Mouse (Mus musculus) forebrain, embryonic 16.5 days (tissue): ENCODE results near the gene Exoc2. TPM values are rescaled to one million over a fixed set of nuclear protein-coding genes. Genes with fewer than 3 reads are reported as not detected.

ENCODE experiments used
- ATAC-seq: fragments of 200-750 bp; cut with Nextera tagmentation; 2 replicates; pipeline ENCODE4 v1.8.0; 2017; ENCODE audit warnings: mild to moderate bottlenecking, moderate library complexity
- H3K27ac ChIP-seq: fragments of 300-500 bp; sonication (generic); 2 replicates; pipeline ENCODE4 v1.5.1; 2014; ENCODE audit warnings: low read length, control low read depth
- H3K27me3 ChIP-seq: fragments of 300-500 bp; sonication (generic); replicated peaks from 2 replicates; pipeline ENCODE4 v1.6.1; 2014; ENCODE audit warnings: low read length; ENCODE audit not compliant: control insufficient read depth, insufficient read depth
- H3K36me3 ChIP-seq: fragments of 300-500 bp; sonication (generic); 2 replicates; pipeline ENCODE4 v1.6.1; 2014; ENCODE audit not compliant: control insufficient read depth, insufficient read depth
- H3K4me1 ChIP-seq: fragments of 300-500 bp; sonication (generic); replicated peaks from 2 replicates; pipeline ENCODE4 v1.6.1; 2014; ENCODE audit warnings: low read length; ENCODE audit not compliant: control insufficient read depth, insufficient read depth
- H3K4me2 ChIP-seq: fragments of 300-500 bp; sonication (generic); 2 replicates; pipeline ENCODE4 v1.6.1; 2014; ENCODE audit warnings: mild to moderate bottlenecking, low read length, control low read depth
- H3K4me3 ChIP-seq: fragments of 300-500 bp; sonication (generic); replicated peaks from 2 replicates; pipeline ENCODE4 v1.5.1; 2014; ENCODE audit warnings: mild to moderate bottlenecking, low read length, control low read depth
- H3K9ac ChIP-seq: fragments of 300-500 bp; sonication (generic); replicated peaks from 2 replicates; pipeline ENCODE4 v1.6.1; 2014; ENCODE audit warnings: low read depth, low read length, control low read depth
- H3K9me3 ChIP-seq: fragments of 300-500 bp; sonication (generic); 2 replicates; pipeline ENCODE4 v1.6.1; 2016; ENCODE audit warnings: low read length; ENCODE audit not compliant: control insufficient read depth
- WGBS: fragments of 180-500 bp; shearing (Covaris S2); extraction: QIAGEN DNeasy Blood & Tissue Kit; methylation state at CpG from one replicate; pipeline ENCODE4 v1.1.7; 2014; 5-methylcytosine and 5-hydroxymethylcytosine counted together
- polyA plus RNA-seq: library from polyadenylated mRNA; unstranded; fragments of >200 nt; fragmentation: Nextera tagmentation; extraction: Ambion mirVana; gene quantifications from 2 replicates; pipeline ENCODE4 v1.2.1, GENCODE M21; 2015

Gene Exoc2
- polyA plus RNA-seq, 1 experiment from 2014 or later, result 63.0 TPM

- Histone ChIP-seq H3K27me3 (no peaks in the 10 kb centered on the region), H3K36me3 (peaks cover 12% of the 10 kb centered on the region), H3K4me1 (no peaks in the 10 kb centered on the region), H3K9me3 (no peaks in the 10 kb centered on the region), H3K9ac (no peak overlapping the region), H3K4me2 (no peak overlapping the region), H3K4me3 (no peak overlapping the region), H3K27ac (no peak overlapping the region)
- ATAC-seq, result no peak
- 7% methylated on average over 3 of the region's 3 CpGs for WGBS
These were observed 85.4 kb downstream of the Exoc2 start for GRCm38 (mm10) chr13:30888480-30888879.

DNA sequence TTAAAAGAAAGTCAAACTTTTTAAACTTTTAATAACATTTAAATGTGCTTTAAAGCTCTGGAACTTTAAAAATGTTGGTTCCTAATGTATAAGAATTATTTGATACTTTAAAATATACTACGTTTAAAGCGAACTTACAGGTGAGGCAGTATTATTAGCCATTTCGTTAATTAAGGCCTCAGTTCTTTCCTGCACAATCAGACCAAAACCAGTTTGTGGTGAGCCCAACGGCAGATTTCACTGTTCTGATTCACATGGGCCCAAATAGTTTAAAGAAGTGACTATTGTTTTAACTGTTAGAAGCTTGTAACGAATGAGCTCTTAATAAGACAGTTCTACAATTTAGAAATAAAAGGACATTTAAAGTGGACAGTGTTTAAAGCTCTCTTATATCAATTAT is 93.6 kb downstream of the Exoc2 start:
- H3K27ac ChIP-seq, result no peak overlapping the region
- no peak overlapping the region for H3K9ac ChIP-seq
- no peaks in the 10 kb centered on the region for H3K9me3 ChIP-seq
- no peak overlapping the region for H3K4me3 ChIP-seq
- peaks cover 20% of the 10 kb centered on the region for H3K36me3 ChIP-seq
- WGBS, result 76% methylated on average over 5 of the region's 5 CpGs
- no peaks in the 10 kb centered on the region for H3K27me3 ChIP-seq
- no peaks in the 10 kb centered on the region for H3K4me1 ChIP-seq
- ATAC-seq, result no peak
- H3K4me2 ChIP-seq, result no peak overlapping the region

GRCm38 (mm10) chr13:30879871-30880270 is 94.0 kb downstream of the Exoc2 start:
- no peaks in the 10 kb centered on the region for H3K9me3 ChIP-seq
- no peaks in the 10 kb centered on the region for H3K4me1 ChIP-seq
- no peak overlapping the region for H3K27ac ChIP-seq
- H3K9ac ChIP-seq, result no peak overlapping the region
- H3K4me3 ChIP-seq, result no peak overlapping the region
- no peaks in the 10 kb centered on the region for H3K27me3 ChIP-seq
- H3K4me2 ChIP-seq, result no peak overlapping the region
- peak; percentile 65 for ATAC-seq
- WGBS, result 78% methylated on average over 1 of the region's 1 CpGs
- peaks cover 18% of the 10 kb centered on the region for H3K36me3 ChIP-seq

GRCm38 (mm10) chr13:30875825-30876224 is 98.1 kb downstream of the Exoc2 start:
- H3K4me1 ChIP-seq, result no peaks in the 10 kb centered on the region
- no peak overlapping the region for H3K9ac ChIP-seq
- no peaks in the 10 kb centered on the region for H3K9me3 ChIP-seq
- H3K4me2 ChIP-seq, result no peak overlapping the region
- no peaks in the 10 kb centered on the region for H3K27me3 ChIP-seq
- 95% methylated on average over 3 of the region's 3 CpGs for WGBS
- peaks cover 16% of the 10 kb centered on the region for H3K36me3 ChIP-seq
- no peak overlapping the region for H3K27ac ChIP-seq
- ATAC-seq, result no peak
- no peak overlapping the region for H3K4me3 ChIP-seq

- Histone ChIP-seq H3K9me3 (no peaks in the 10 kb centered on the region), H3K27me3 (no peaks in the 10 kb centered on the region), H3K36me3 (peaks cover 16% of the 10 kb centered on the region), H3K9ac (no peak overlapping the region), H3K4me1 (no peaks in the 10 kb centered on the region), H3K4me3 (no peak overlapping the region), H3K27ac (no peak overlapping the region), H3K4me2 (no peak overlapping the region)
- WGBS, result 89% methylated on average over 1 of the region's 1 CpGs
- ATAC-seq, result no peak
These were observed 100.4 kb downstream of the Exoc2 start for GRCm38 (mm10) chr13:30873472-30873871.

- H3K4me2 ChIP-seq, result no peak overlapping the region
- no peak overlapping the region for H3K27ac ChIP-seq
- no peaks in the 10 kb centered on the region for H3K4me1 ChIP-seq
- no peak overlapping the region for H3K9ac ChIP-seq
- no peaks in the 10 kb centered on the region; the same call in 1 of the 2 replicates for H3K36me3 ChIP-seq
- H3K27me3 ChIP-seq, result no peaks in the 10 kb centered on the region
- H3K9me3 ChIP-seq, result no peaks in the 10 kb centered on the region
- ATAC-seq, result no peak
- no peak overlapping the region for H3K4me3 ChIP-seq
These were observed 108.4 kb downstream of the Exoc2 start for GRCm38 (mm10) chr13:30865486-30865885.

DNA sequence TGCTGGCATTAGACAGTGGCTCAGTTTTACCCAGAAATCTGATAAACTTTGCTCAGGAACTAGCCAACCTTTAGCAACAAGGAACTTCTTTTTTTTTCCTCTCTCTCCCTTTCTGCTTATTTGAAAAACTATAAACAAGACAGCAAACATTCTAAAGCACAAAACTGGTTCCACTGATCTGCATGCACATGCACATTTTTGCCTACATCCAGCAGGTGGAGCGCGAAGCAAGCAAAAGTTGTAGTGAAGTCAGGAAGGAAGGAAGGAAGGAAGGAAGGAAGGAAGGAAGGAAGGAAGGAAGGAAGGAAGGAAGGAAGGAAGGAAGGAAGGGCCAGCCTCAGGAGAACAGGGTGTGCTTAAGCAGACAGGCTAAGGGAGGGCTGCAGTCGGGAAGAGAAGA is 109.9 kb downstream of the Exoc2 start:
- Histone ChIP-seq H3K36me3 (no peaks in the 10 kb centered on the region; the same call in 1 of the 2 replicates), H3K4me1 (no peaks in the 10 kb centered on the region), H3K4me3 (no peak overlapping the region), H3K27ac (no peak overlapping the region), H3K4me2 (no peak overlapping the region), H3K27me3 (no peaks in the 10 kb centered on the region), H3K9ac (no peak overlapping the region), H3K9me3 (no peaks in the 10 kb centered on the region)
- ATAC-seq, result no peak
- 85% methylated on average over 3 of the region's 3 CpGs for WGBS

- no peak overlapping the region for H3K27ac ChIP-seq
- H3K36me3 ChIP-seq, result peaks cover 14% of the 10 kb centered on the region
- no peak overlapping the region for H3K9ac ChIP-seq
- H3K27me3 ChIP-seq, result no peaks in the 10 kb centered on the region
- 87% methylated on average over 3 of the region's 3 CpGs for WGBS
- no peak for ATAC-seq
- H3K4me3 ChIP-seq, result no peak overlapping the region
- no peak overlapping the region for H3K4me2 ChIP-seq
- no peaks in the 10 kb centered on the region for H3K9me3 ChIP-seq
- H3K4me1 ChIP-seq, result no peaks in the 10 kb centered on the region
These were observed 115.5 kb downstream of the Exoc2 start for GRCm38 (mm10) chr13:30858421-30858820.

GRCm38 (mm10) chr13:30850736-30851135 is 123.2 kb downstream of the Exoc2 start:
- 73% methylated on average over 2 of the region's 2 CpGs for WGBS
- H3K4me1 ChIP-seq, result no peaks in the 10 kb centered on the region
- H3K4me3 ChIP-seq, result no peak overlapping the region
- H3K4me2 ChIP-seq, result no peak overlapping the region
- no peaks in the 10 kb centered on the region for H3K9me3 ChIP-seq
- no peak overlapping the region for H3K27ac ChIP-seq
- no peak overlapping the region for H3K9ac ChIP-seq
- no peaks in the 10 kb centered on the region for H3K27me3 ChIP-seq
- peaks cover 4% of the 10 kb centered on the region for H3K36me3 ChIP-seq
- ATAC-seq, result no peak

DNA sequence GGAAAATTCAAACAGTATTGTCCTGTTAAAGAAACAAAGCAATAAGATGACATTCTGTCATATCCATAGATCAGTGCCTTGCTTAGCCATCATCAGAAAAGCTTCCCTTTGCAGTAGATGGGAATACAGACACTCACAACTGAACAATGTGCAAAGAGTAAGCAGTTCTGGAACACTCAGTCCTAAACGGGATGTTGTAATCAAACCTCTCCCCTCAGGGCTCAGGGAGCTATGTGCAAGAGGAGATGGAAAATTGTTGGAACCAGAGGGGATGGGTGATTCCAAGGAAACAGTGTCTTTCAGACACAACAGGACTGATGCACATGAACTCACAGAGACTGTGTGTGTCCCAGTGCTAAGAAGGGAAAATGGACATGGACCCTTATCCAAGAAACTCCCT is 125.9 kb downstream of the Exoc2 start:
- no peak for ATAC-seq
- no peak overlapping the region for H3K4me2 ChIP-seq
- H3K27me3 ChIP-seq, result no peaks in the 10 kb centered on the region
- no peaks in the 10 kb centered on the region for H3K9me3 ChIP-seq
- H3K9ac ChIP-seq, result no peak overlapping the region
- no peak overlapping the region for H3K4me3 ChIP-seq
- 16% methylated on average over 1 of the region's 1 CpGs for WGBS
- no peaks in the 10 kb centered on the region for H3K4me1 ChIP-seq
- H3K36me3 ChIP-seq, result no peaks in the 10 kb centered on the region
- H3K27ac ChIP-seq, result no peak overlapping the region
